Comparison of ENCODE assay signal across 9 mouse cellular contexts in genomic region chr17:27971496-27971895, GRCm38 (mm10).
DNase-seq lines count a peak whose midpoint lies in the region; ATAC-seq lines count a peak whose summit lies in the region.
"Had no signal": no experiment of that assay in that cellular context is flagged by ENCODE, and none has a peak within 500 bp of the region (broad histone marks: within the 10 kb centered on the region; RNA-seq: fewer than 3 reads in every experiment).

No protein-coding gene starts in this region.

- peaks cover 12% of the 10 kb centered on the region for H3K36me3 ChIP-seq in forebrain, embryonic 14.5 days (ENCODE audit: control insufficient read depth, insufficient read depth, low read length)
- H3K36me3 ChIP-seq in forebrain, embryonic 15.5 days, result peaks cover 2% of the 10 kb centered on the region; the same call in 1 of the 2 replicates
- H3K36me3 ChIP-seq in heart, embryonic 11.5 days (ENCODE audit: control insufficient read depth, insufficient read depth, low read length), result no peaks in the 10 kb centered on the region

- H3K27ac ChIP-seq in forebrain, embryonic 14.5 days (ENCODE audit: low read depth, low read length), result no peak overlapping the region
- H3K27ac ChIP-seq in forebrain, embryonic 15.5 days (replicated peaks), result no peak overlapping the region
- H3K27ac ChIP-seq in heart, embryonic 11.5 days (ENCODE audit: low read depth, low read length), result 0 out of 2 replicates have a peak overlapping the region, but pooled peaks have one; percentile 15
- H3K27ac ChIP-seq: limb, embryonic 13.5 days had no signal

- no peaks in the 10 kb centered on the region for H3K27me3 ChIP-seq in forebrain, embryonic 14.5 days (replicated peaks; ENCODE audit: control insufficient read depth, insufficient read depth, low read length)
- no peaks in the 10 kb centered on the region for H3K27me3 ChIP-seq in forebrain, embryonic 15.5 days
- H3K27me3 ChIP-seq in heart, embryonic 11.5 days (ENCODE audit: control insufficient read depth, insufficient read depth, low read length), result no peaks in the 10 kb centered on the region
- H3K27me3 ChIP-seq: limb, embryonic 13.5 days had no signal

- ATAC-seq in forebrain, embryonic 14.5 days, result no peak
- no peak for ATAC-seq in forebrain, embryonic 15.5 days (replicated peaks)
- ATAC-seq in heart, embryonic 11.5 days (replicated peaks; ENCODE audit: insufficient number of reproducible peaks, low FRiP score, low TSS enrichment), result no peak

- H3K9me3 ChIP-seq in forebrain, embryonic 14.5 days (replicated peaks; ENCODE audit: control insufficient read depth, low read length), result no peaks in the 10 kb centered on the region
- no peaks in the 10 kb centered on the region for H3K9me3 ChIP-seq in forebrain, embryonic 15.5 days
- no peaks in the 10 kb centered on the region for H3K9me3 ChIP-seq in heart, embryonic 11.5 days (replicated peaks; ENCODE audit: control insufficient read depth, low read length)
- H3K9me3 ChIP-seq: limb, embryonic 13.5 days had no signal

- WGBS in forebrain, embryonic 14.5 days, result 87% methylated on average over 9 of the region's 9 CpGs
- 78% methylated on average over 9 of the region's 9 CpGs for WGBS in forebrain, embryonic 15.5 days
- WGBS in heart, embryonic 11.5 days (ENCODE audit: insufficient replicate concordance), result 85% methylated on average over 9 of the region's 9 CpGs

- no peak overlapping the region for H3K9ac ChIP-seq in forebrain, embryonic 14.5 days (ENCODE audit: low read length)
- H3K9ac ChIP-seq in forebrain, embryonic 15.5 days (replicated peaks), result no peak overlapping the region
- H3K9ac ChIP-seq in heart, embryonic 11.5 days (ENCODE audit: low read depth, low read length), result no peak overlapping the region
- H3K9ac ChIP-seq: limb, embryonic 13.5 days had no signal

- no peaks in the 10 kb centered on the region for H3K4me1 ChIP-seq in forebrain, embryonic 14.5 days (ENCODE audit: control insufficient read depth, insufficient read depth, low read length)
- H3K4me1 ChIP-seq in forebrain, embryonic 15.5 days, result peaks cover 19% of the 10 kb centered on the region
- peaks cover 15% of the 10 kb centered on the region for H3K4me1 ChIP-seq in heart, embryonic 11.5 days (ENCODE audit: control insufficient read depth, insufficient read depth, low read length)

- H3K4me2 ChIP-seq in forebrain, embryonic 14.5 days (ENCODE audit: low read length), result no peak overlapping the region
- no peak overlapping the region for H3K4me2 ChIP-seq in forebrain, embryonic 15.5 days (replicated peaks)
- no peak overlapping the region for H3K4me2 ChIP-seq in heart, embryonic 11.5 days
- H3K4me2 ChIP-seq: limb, embryonic 13.5 days had no signal

- peak; percentile 63 for DNase-seq in forebrain, embryonic 14.5 days (ENCODE audit: low spot score)
- peak; percentile 57 for DNase-seq in cerebellum, adult 8-10 months
- peak; percentile 58 to 60 for DNase-seq in layer of hippocampus, postnatal 36 days
- peak; percentile 85 to 87 for DNase-seq in right cerebral cortex, postnatal 10 days (ENCODE audit: low spot score in 2 of 2)
- no peak for DNase-seq in spleen, adult 18-20 months
- DNase-seq in MN1 (ENCODE audit: low spot score), result no peak

- no peak overlapping the region for H3K4me3 ChIP-seq in forebrain, embryonic 14.5 days (ENCODE audit: low read depth, low read length)
- no peak overlapping the region for H3K4me3 ChIP-seq in forebrain, embryonic 15.5 days
- no peak overlapping the region for H3K4me3 ChIP-seq in heart, embryonic 11.5 days (ENCODE audit: low read depth, low read length)
- H3K4me3 ChIP-seq: limb, embryonic 13.5 days had no signal

Comparison
In these comparisons a context has a peak if more than half of its experiments do, and no peak if none do; other contexts are left out.
1. DNase-seq: peak in forebrain, embryonic 14.5 days (single experiment), cerebellum, adult 8-10 months (single experiment), layer of hippocampus, postnatal 36 days (2 of 2) and right cerebral cortex, postnatal 10 days (2 of 2); none in spleen, adult 18-20 months (0 of 2) and MN1 (single experiment).